Mouse (Mus musculus) olfactory bulb, adult 2 months (tissue): ENCODE measurements at regions not wholly inside any gene's neighbourhood (a gene's known extent, or its start where the extent isn't known, plus 50 kb on each side); places are given as distances from the start of the nearest gene placed in this dataset.

Source experiments
- CTCF ChIP-seq: fragments of 200-500 bp; IDR thresholded peaks from 2 replicates; pipeline ENCODE4 v1.5.1; 2012; ENCODE audit warnings: low read depth, mild to moderate bottlenecking, low read length, moderate library complexity; ENCODE audit not compliant: insufficient read depth
- POLR2A ChIP-seq: fragments of 200-500 bp; IDR thresholded peaks from 2 replicates; pipeline ENCODE4 v1.6.1; 2012; ENCODE audit warnings: mild to moderate bottlenecking, low read depth, low read length, moderate library complexity; ENCODE audit not compliant: insufficient read depth

GRCm38 (mm10) chr11:71517377-71517776 is 232.3 kb upstream of the Wscd1 start:
- no peak for TF ChIP-seq CTCF
- no peak for TF ChIP-seq POLR2A
